9 mouse cellular contexts compared by ENCODE assay signal in the genomic region with DNA sequence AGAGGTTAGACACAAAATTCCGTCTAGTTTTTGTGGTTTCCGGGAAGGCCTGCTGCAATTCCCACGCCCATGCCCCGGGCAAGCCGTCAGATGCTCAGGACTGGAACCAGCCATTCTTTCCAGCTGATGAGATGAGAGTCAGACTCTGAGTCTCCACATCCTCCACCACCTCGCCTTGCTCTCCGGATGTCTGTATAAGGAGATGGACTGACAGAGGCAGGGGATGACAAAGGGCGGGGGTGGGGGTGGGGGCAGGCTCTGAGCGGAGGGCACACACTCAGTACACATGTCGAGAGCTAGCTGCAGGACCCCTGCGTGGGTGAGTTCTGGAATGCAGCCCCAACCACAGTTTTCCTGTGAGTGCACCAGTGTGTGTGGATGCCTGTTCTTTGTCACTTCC. TPM values are rescaled to one million over a fixed set of nuclear protein-coding genes. Genes with fewer than 3 reads are reported as not detected.
DNase-seq lines count a peak whose midpoint lies in the region; ATAC-seq and TF ChIP-seq lines count a peak whose summit lies in the region.
"Had no signal": no experiment of that assay in that cellular context is flagged by ENCODE, and none has a peak within 500 bp of the region (broad histone marks: within the 10 kb centered on the region; RNA-seq: fewer than 3 reads in every experiment).

No protein-coding gene starts in this region.

- 0 out of 2 replicates have a peak, but pooled peaks cover 3% of the 10 kb centered on the region for H3K4me1 ChIP-seq in stomach, embryonic 14.5 days (ENCODE audit: control insufficient read depth, insufficient read depth, low read length)
- no peaks in the 10 kb centered on the region; the same call in 1 of the 2 replicates for H3K4me1 ChIP-seq in stomach, postnatal 0 days (replicated peaks; ENCODE audit: control insufficient read depth, insufficient read depth)
- peaks cover 49% of the 10 kb centered on the region for H3K4me1 ChIP-seq in heart, embryonic 12.5 days (replicated peaks)

- no peak overlapping the region for H3K4me3 ChIP-seq in stomach, embryonic 14.5 days (ENCODE audit: low read depth, low read length)
- no peak overlapping the region for H3K4me3 ChIP-seq in stomach, postnatal 0 days (ENCODE audit: low read depth, low read length)
- no peak overlapping the region for H3K4me3 ChIP-seq in heart, embryonic 12.5 days

- WGBS in stomach, embryonic 14.5 days, result 34% methylated on average over 11 of the region's 11 CpGs
- WGBS in stomach, postnatal 0 days, result 45% methylated on average over 11 of the region's 11 CpGs
- WGBS in heart, embryonic 12.5 days, result 20% methylated on average over 11 of the region's 11 CpGs

- H3K36me3 ChIP-seq in stomach, embryonic 14.5 days (ENCODE audit: control insufficient read depth, insufficient read depth, low read length), result no peaks in the 10 kb centered on the region
- no peaks in the 10 kb centered on the region for H3K36me3 ChIP-seq in stomach, postnatal 0 days (ENCODE audit: control insufficient read depth, insufficient read depth, low read length)
- H3K36me3 ChIP-seq in heart, embryonic 12.5 days, result no peaks in the 10 kb centered on the region

- 0 out of 2 replicates have a peak, but pooled peaks have one; percentile 29 for ATAC-seq in stomach, embryonic 14.5 days (ENCODE audit: insufficient number of reproducible peaks, insufficient read depth, low FRiP score, low read depth)
- no peak for ATAC-seq in stomach, postnatal 0 days (ENCODE audit: low FRiP score, low TSS enrichment)
- ATAC-seq in heart, embryonic 12.5 days (ENCODE audit: insufficient number of reproducible peaks, low FRiP score), result peak; percentile 79

- H3K27ac ChIP-seq in stomach, embryonic 14.5 days (ENCODE audit: low read length), result no peak overlapping the region
- no peak overlapping the region for H3K27ac ChIP-seq in stomach, postnatal 0 days (replicated peaks)
- H3K27ac ChIP-seq in heart, embryonic 12.5 days (ENCODE audit: poor library complexity, severe bottlenecking), result peak overlapping the region; percentile 61

- H3K4me2 ChIP-seq in stomach, embryonic 14.5 days (replicated peaks; ENCODE audit: low read depth, low read length), result no peak overlapping the region
- no peak overlapping the region for H3K4me2 ChIP-seq in stomach, postnatal 0 days (replicated peaks; ENCODE audit: low read depth)
- H3K4me2 ChIP-seq in heart, embryonic 12.5 days, result peak overlapping the region; percentile 51

- H3K9ac ChIP-seq in stomach, embryonic 14.5 days (replicated peaks; ENCODE audit: low read depth, low read length), result no peak overlapping the region
- H3K9ac ChIP-seq in stomach, postnatal 0 days (ENCODE audit: low read length), result no peak overlapping the region
- H3K9ac ChIP-seq in heart, embryonic 12.5 days, result no peak overlapping the region

- DNase-seq in heart, adult 18-20 months, result peak; percentile 16 to 25
- no peak for DNase-seq in heart, adult 8-10 months (ENCODE audit: low spot score)
- no peak for DNase-seq in stomach, postnatal 0 days (ENCODE audit: low spot score)
- DNase-seq in thymus, postnatal 4 days, result peak; percentile 51
- DNase-seq in cerebellum, postnatal 14 days, result no peak
- DNase-seq in embryo, embryonic 11 days, result no peak
- DNase-seq: retina, postnatal 1 day had no signal

- TF ChIP-seq EP300 in stomach, postnatal 0 days (optimal IDR thresholded peaks at IDR 0.05), result no peak

- TF ChIP-seq CTCF in stomach, postnatal 0 days (IDR thresholded peaks at IDR 0.05; ENCODE audit: low read depth), result no peak

- no peaks in the 10 kb centered on the region for H3K27me3 ChIP-seq in stomach, embryonic 14.5 days (ENCODE audit: control insufficient read depth, insufficient read depth, low read length)
- no peaks in the 10 kb centered on the region for H3K27me3 ChIP-seq in stomach, postnatal 0 days (ENCODE audit: control insufficient read depth, insufficient read depth, low read length)
- H3K27me3 ChIP-seq in heart, embryonic 12.5 days (replicated peaks), result no peaks in the 10 kb centered on the region

- no peaks in the 10 kb centered on the region for H3K9me3 ChIP-seq in stomach, embryonic 14.5 days (ENCODE audit: control insufficient read depth, low read depth, low read length)
- no peaks in the 10 kb centered on the region for H3K9me3 ChIP-seq in stomach, postnatal 0 days (ENCODE audit: control insufficient read depth, low read length)
- H3K9me3 ChIP-seq in heart, embryonic 12.5 days (replicated peaks), result no peaks in the 10 kb centered on the region

RNA-seq across cellular contexts. Expression of a gene that starts 57.3 kb away (rescaled TPM):
- total RNA-seq in heart, adult 18-20 months (2021), result 10 to 100 TPM; 16.2 to 16.7 TPM
- total RNA-seq in heart, adult 8-10 months (2022), result 10 to 100 TPM; 16.7 to 21.8 (median 19.0) TPM
- polyA plus RNA-seq in stomach, embryonic 14.5 days (2014; fragmentation: Nextera tagmentation; extraction: Ambion mirVana), result 3.1 and 3.8 TPM in 2 replicates
- polyA plus RNA-seq in stomach, postnatal 0 days (2015; fragmentation: Nextera tagmentation; extraction: Ambion mirVana), result 1.4 and 1.6 TPM in 2 replicates
- polyA plus RNA-seq in heart, embryonic 12.5 days (2016; fragmentation: Nextera tagmentation; extraction: Ambion mirVana), result 7.3 and 7.5 TPM in 2 replicates

Comparison
In these comparisons a context has a peak if more than half of its experiments do, and no peak if none do; other contexts are left out.
1. DNase-seq: peak in heart, adult 18-20 months (2 of 2) and thymus, postnatal 4 days (single experiment); none in heart, adult 8-10 months (single experiment), stomach, postnatal 0 days (single experiment), cerebellum, postnatal 14 days (0 of 2) and embryo, embryonic 11 days (single experiment).